Mouse (Mus musculus) stomach, postnatal 0 days (tissue): ENCODE measurements around the gene Ndufa3. TPM values are rescaled to one million over a fixed set of nuclear protein-coding genes. Genes with fewer than 3 reads are reported as not detected.

Experiments
- ATAC-seq: fragments of 200-750 bp; cut with Nextera tagmentation; 2 replicates; pipeline ENCODE4 v1.8.0; 2017; ENCODE audit not compliant: low FRiP score, low TSS enrichment
- DNase-seq: peaks from one replicate; pipeline ENCODE4 v3.0.0-alpha.2; 2016; ENCODE audit warnings: low spot score
- H3K27ac ChIP-seq: fragments of 300-500 bp; sonication (generic); replicated peaks from 2 replicates; pipeline ENCODE4 v1.5.1; 2014; ENCODE audit warnings: mild to moderate bottlenecking, control low read depth
- H3K27me3 ChIP-seq: fragments of 300-500 bp; sonication (generic); 2 replicates; pipeline ENCODE4 v1.6.1; 2014; ENCODE audit warnings: low read length; ENCODE audit not compliant: control insufficient read depth, insufficient read depth
- H3K36me3 ChIP-seq: fragments of 300-500 bp; sonication (generic); 2 replicates; pipeline ENCODE4 v1.6.1; 2014; ENCODE audit warnings: low read length, mixed read lengths; ENCODE audit not compliant: control insufficient read depth, insufficient read depth
- H3K4me1 ChIP-seq: fragments of 300-500 bp; sonication (generic); replicated peaks from 2 replicates; pipeline ENCODE4 v1.6.1; 2014; ENCODE audit warnings: antibody characterized with exemption; ENCODE audit not compliant: control insufficient read depth, insufficient read depth
- H3K4me2 ChIP-seq: fragments of 300-500 bp; sonication (generic); replicated peaks from 2 replicates; pipeline ENCODE4 v1.6.1; 2014; ENCODE audit warnings: low read depth, mild to moderate bottlenecking, control low read depth, moderate library complexity
- H3K4me3 ChIP-seq: fragments of 300-500 bp; sonication (generic); 2 replicates; pipeline ENCODE4 v1.5.1; 2014; ENCODE audit warnings: low read depth, low read length, control low read depth
- H3K9ac ChIP-seq: fragments of 300-500 bp; sonication (generic); 2 replicates; pipeline ENCODE4 v1.6.1; 2014; ENCODE audit warnings: mild to moderate bottlenecking, low read length, control low read depth, mixed read lengths
- H3K9me3 ChIP-seq: fragments of 300-500 bp; sonication (generic); 2 replicates; pipeline ENCODE4 v1.6.1; 2016; ENCODE audit warnings: low read length; ENCODE audit not compliant: control insufficient read depth
- CTCF ChIP-seq: IDR thresholded peaks from 2 replicates; pipeline ENCODE4 v1.5.1; 2016; ENCODE audit warnings: antibody characterized with exemption, low read depth, mild to moderate bottlenecking, moderate library complexity
- EP300 ChIP-seq: optimal IDR thresholded peaks from 2 replicates; pipeline ENCODE3; 2016; ENCODE audit warnings: antibody characterized with exemption
- WGBS: fragments of 180-500 bp; shearing (Covaris S2); extraction: QIAGEN DNeasy Blood & Tissue Kit; methylation state at CpG from one replicate; pipeline ENCODE4 v1.1.7; 2014; 5-methylcytosine and 5-hydroxymethylcytosine counted together
- polyA plus RNA-seq: library from polyadenylated mRNA; unstranded; fragments of >200 nt; fragmentation: Nextera tagmentation; extraction: Ambion mirVana; gene quantifications from 2 replicates; pipeline ENCODE4 v1.2.1, GENCODE M21; 2015

The Ndufa3 gene
- polyA plus RNA-seq, 1 experiment from 2014 or later: 535 TPM

DNA sequence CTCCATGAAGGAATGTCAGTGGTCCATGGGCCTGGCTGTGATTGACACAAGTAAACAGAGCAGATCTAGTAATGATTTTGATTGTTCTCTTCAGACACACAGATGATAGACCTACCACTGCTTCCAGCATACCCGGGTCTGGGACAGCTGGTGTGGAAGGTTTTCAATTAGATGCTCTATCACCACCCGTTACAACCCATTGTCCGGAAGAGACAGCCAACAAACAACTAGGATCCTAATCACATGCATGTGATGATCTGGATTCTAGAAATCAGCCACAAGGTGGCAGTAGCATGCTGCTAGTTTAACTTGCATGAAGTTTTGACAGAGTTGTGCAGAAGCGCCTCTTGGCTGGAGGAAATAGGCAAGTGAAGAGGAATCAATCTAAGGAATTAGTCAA lies 16.1 kb upstream of the Ndufa3 start:
- no peak overlapping the region for H3K27ac ChIP-seq
- no peak overlapping the region for H3K9ac ChIP-seq
- H3K4me1 ChIP-seq: no peaks in the 10 kb centered on the region
- 9% methylated on average over 4 of the region's 4 CpGs for WGBS
- DNase-seq: peak; percentile 58
- peak; percentile 42; the same call in 1 of the 2 replicates for ATAC-seq
- H3K27me3 ChIP-seq: no peaks in the 10 kb centered on the region
- no peaks in the 10 kb centered on the region for H3K36me3 ChIP-seq
- H3K9me3 ChIP-seq: no peaks in the 10 kb centered on the region
- no peak overlapping the region for H3K4me3 ChIP-seq
- no peak overlapping the region for H3K4me2 ChIP-seq
- TF ChIP-seq EP300 (no peak), CTCF (peak; percentile 92)

DNA sequence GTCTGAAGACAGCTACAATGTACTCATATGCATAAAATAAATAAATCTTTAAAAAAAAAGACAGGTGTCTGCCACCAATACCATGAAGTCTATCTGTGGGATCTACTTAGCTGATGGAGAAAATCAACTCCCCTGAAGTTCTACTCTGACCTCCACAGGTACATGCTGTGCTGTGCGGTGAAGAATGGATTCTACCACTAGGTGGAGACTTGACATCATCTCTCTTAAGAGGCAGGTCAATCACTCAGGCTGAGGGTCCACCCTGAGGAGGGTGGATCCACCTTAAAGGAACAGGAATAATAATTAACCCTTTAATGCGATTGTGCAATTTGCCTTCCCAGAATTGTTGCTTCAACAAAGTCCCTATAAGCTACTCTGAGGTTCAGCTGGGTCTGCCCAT lies 10.4 kb upstream of the Ndufa3 start:
- Histone ChIP-seq H3K4me2 (no peak overlapping the region), H3K9ac (no peak overlapping the region), H3K36me3 (no peaks in the 10 kb centered on the region), H3K9me3 (no peaks in the 10 kb centered on the region), H3K4me1 (no peaks in the 10 kb centered on the region), H3K27me3 (no peaks in the 10 kb centered on the region), H3K27ac (no peak overlapping the region), H3K4me3 (no peak overlapping the region)
- 12% methylated on average over 2 of the region's 2 CpGs for WGBS
- ATAC-seq (peak; percentile 76), DNase-seq (no peak)
- TF ChIP-seq EP300 (no peak), CTCF (peak; percentile 68)

DNA sequence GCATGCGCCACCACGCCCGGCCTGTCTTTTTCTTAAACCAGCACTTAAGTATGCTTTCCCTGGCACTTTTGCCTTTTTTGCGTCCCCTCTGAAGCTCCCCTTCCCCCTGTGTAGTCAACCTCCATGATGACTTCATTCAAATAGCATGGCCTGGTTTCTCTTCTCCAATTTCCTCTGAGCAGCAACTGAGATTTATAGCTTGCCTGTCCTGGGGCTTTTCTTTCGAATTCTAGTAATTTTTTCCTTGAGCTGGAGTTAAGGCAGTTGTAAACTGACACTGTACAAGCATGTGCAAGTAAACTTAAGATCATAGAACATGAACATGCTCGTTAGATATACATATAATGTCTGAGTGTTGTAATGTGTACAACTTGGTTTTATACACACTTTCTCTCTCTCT lies 9.8 kb upstream of the Ndufa3 start:
- 73% methylated on average over 6 of the region's 6 CpGs for WGBS
- Histone ChIP-seq H3K4me1 (no peaks in the 10 kb centered on the region), H3K9me3 (no peaks in the 10 kb centered on the region)

DNA sequence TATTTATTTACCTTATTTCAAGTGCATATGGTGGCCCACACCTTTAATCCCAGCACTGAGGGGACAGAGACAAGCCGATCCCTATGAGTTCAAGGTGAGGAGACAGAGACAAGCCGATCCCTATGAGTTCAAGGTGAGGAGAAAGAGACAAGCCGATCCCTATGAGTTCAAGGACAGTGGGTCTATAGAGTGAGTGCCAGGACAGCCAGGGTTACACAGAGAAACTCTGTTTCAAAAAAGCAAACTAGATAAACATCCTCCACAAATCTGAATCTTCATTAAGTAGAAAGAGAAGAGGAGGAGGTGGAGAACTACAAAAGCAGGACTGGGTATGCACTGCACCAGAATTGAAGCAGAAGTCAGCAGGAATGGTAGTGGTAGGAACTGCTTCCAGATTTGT lies 8.5 kb upstream of the Ndufa3 start:
- TF ChIP-seq CTCF (no peak), EP300 (no peak)
- ATAC-seq: no peak
- H3K4me2 ChIP-seq: no peak overlapping the region

More for the DNA sequence above, 9.8 kb upstream of the Ndufa3 start:
- Histone ChIP-seq H3K4me3 (no peak overlapping the region), H3K9ac (no peak overlapping the region), H3K27me3 (no peaks in the 10 kb centered on the region), H3K4me2 (no peak overlapping the region), H3K36me3 (no peaks in the 10 kb centered on the region), H3K27ac (no peak overlapping the region)
- TF ChIP-seq CTCF: no peak
- no peak for TF ChIP-seq EP300
- no peak for DNase-seq
- no peak for ATAC-seq

DNA sequence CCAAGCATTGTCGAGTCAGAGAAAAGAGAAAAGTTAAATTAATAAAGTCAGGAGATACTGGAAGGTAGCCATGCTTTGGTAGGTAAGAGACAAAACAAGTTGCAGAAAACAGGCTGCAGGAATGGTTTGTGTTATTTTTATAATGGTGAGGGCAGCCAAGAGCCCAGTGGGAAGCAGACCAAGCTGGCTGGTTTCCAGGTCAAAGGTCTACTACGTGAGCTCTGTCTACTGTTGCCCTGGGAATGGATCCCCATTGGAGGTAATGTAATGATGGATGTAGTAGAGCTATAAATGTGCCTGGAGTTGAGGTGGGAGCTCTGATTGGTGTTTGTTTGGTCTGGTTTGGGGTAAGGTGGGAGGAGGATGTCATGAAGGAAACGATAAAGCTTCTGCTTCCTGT lies 8.1 kb upstream of the Ndufa3 start:
- Histone ChIP-seq H3K9me3 (no peaks in the 10 kb centered on the region), H3K36me3 (no peaks in the 10 kb centered on the region), H3K4me3 (no peak overlapping the region), H3K4me1 (no peaks in the 10 kb centered on the region), H3K4me2 (no peak overlapping the region), H3K27me3 (no peaks in the 10 kb centered on the region), H3K27ac (no peak overlapping the region), H3K9ac (no peak overlapping the region)
- WGBS: 46% methylated on average over 3 of the region's 3 CpGs
- DNase-seq (no peak), ATAC-seq (no peak)
- TF ChIP-seq EP300 (no peak), CTCF (no peak)

More for the DNA sequence above, 8.5 kb upstream of the Ndufa3 start:
- H3K27ac ChIP-seq: no peak overlapping the region
- no peaks in the 10 kb centered on the region for H3K9me3 ChIP-seq
- no peaks in the 10 kb centered on the region for H3K27me3 ChIP-seq
- no peak for DNase-seq
- H3K4me1 ChIP-seq: no peaks in the 10 kb centered on the region
- WGBS: 91% methylated on average over 3 of the region's 3 CpGs
- no peak overlapping the region for H3K4me3 ChIP-seq
- H3K9ac ChIP-seq: no peak overlapping the region
- no peaks in the 10 kb centered on the region for H3K36me3 ChIP-seq

DNA sequence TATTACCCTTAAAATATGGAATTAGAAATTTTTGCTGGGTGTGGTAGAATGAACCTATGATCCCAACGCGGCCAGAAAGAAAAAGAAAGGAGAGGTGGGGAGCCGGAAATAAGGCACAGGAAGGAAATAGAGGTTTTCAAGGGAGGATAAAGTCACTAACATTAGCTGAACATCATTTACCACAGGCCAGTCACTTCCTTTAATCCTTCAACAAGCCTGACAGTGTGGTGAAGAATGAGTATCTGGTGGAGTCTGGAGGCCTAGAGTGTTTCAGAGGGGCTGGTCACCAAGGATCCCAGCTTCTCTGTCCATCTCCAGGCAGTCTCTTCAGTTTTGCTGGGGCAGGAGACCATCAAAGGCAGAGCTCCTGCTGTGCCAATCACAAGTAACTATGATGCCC lies 6.7 kb upstream of the Ndufa3 start:
- H3K9ac ChIP-seq: no peak overlapping the region
- TF ChIP-seq EP300 (no peak), CTCF (no peak)
- H3K4me3 ChIP-seq: no peak overlapping the region
- no peaks in the 10 kb centered on the region for H3K36me3 ChIP-seq
- no peaks in the 10 kb centered on the region for H3K9me3 ChIP-seq
- no peaks in the 10 kb centered on the region for H3K27me3 ChIP-seq
- DNase-seq (no peak), ATAC-seq (no peak)
- 67% methylated on average over 3 of the region's 3 CpGs for WGBS
- H3K27ac ChIP-seq: no peak overlapping the region
- no peak overlapping the region for H3K4me2 ChIP-seq
- no peaks in the 10 kb centered on the region for H3K4me1 ChIP-seq
